Mouse (Mus musculus) MEL (cell line): Measurements from ENCODE around the gene Rnf220.

Experiments
- CHD1 ChIP-seq: IDR thresholded peaks from 2 replicates; pipeline ENCODE4 v1.6.1; 2012; ENCODE audit warnings: low read depth, mild to moderate bottlenecking, inconsistent platforms, low read length, improper control_type of control experiment
- CTCF ChIP-seq, 3 experiments: IDR thresholded peaks in 2 of 3; conservative IDR thresholded peaks in 1 of 3; 2 replicates each; pipeline ENCODE4 v1.5.1; 2011 to 2012; ENCODE audit warnings: low read length in 3 of 3, low read depth in 2 of 3, mild to moderate bottlenecking in 2 of 3, improper control_type of control experiment in 1 of 3, inconsistent platforms in 1 of 3, mixed read lengths in 1 of 3, moderate library complexity in 1 of 3; ENCODE audit not compliant: control insufficient read depth in 1 of 3, insufficient read depth in 1 of 3, poor library complexity in 1 of 3, severe bottlenecking in 1 of 3
- EP300 ChIP-seq, 2 experiments: IDR thresholded peaks; 2 replicates each; pipeline ENCODE4 v1.6.1; 2011; ENCODE audit warnings: improper control_type of control experiment in 2 of 2, low read length in 2 of 2, low read depth in 1 of 2, mild to moderate bottlenecking in 1 of 2
- GATA1 ChIP-seq: IDR thresholded peaks from 2 replicates; pipeline ENCODE4 v1.6.1; 2011; ENCODE audit warnings: low read depth, low read length, improper control_type of control experiment
- JUND ChIP-seq: IDR thresholded peaks from 2 replicates; pipeline ENCODE4 v1.6.1; 2011; ENCODE audit warnings: low read depth, mild to moderate bottlenecking, improper control_type of control experiment, low read length
- MAX ChIP-seq: IDR thresholded peaks from 2 replicates; pipeline ENCODE4 v1.6.1; 2011; ENCODE audit warnings: low read length, improper control_type of control experiment
- MYB ChIP-seq: IDR thresholded peaks from 2 replicates; pipeline ENCODE4 v1.6.1; 2011; ENCODE audit warnings: mild to moderate bottlenecking, low read depth, low read length, improper control_type of control experiment
- POLR2A ChIP-seq, 2 experiments: IDR thresholded peaks; 2 replicates each; pipeline ENCODE4 v1.6.1; 2011 to 2012; ENCODE audit warnings: low read length in 2 of 2, mild to moderate bottlenecking in 2 of 2, control low read depth in 1 of 2, improper control_type of control experiment in 1 of 2, low read depth in 1 of 2, moderate library complexity in 1 of 2; ENCODE audit not compliant: control insufficient read depth in 1 of 2, insufficient read depth in 1 of 2, poor library complexity in 1 of 2
- TBP ChIP-seq: IDR thresholded peaks from 2 replicates; pipeline ENCODE4 v1.8.0; 2011; ENCODE audit warnings: low read depth, low read length, improper control_type of control experiment

- TF ChIP-seq CHD1: no peak
- no peak for TF ChIP-seq EP300 (IDR thresholded peaks at IDR 0.05; ENCODE audit: low read depth in 1 of 2, low read length in 2 of 2)
- no peak for TF ChIP-seq JUND
- TF ChIP-seq MAX: no peak
- TF ChIP-seq CTCF (IDR thresholded peaks at IDR 0.05 in 2 of 3, conservative IDR thresholded peaks at IDR 0.05 in 1 of 3; ENCODE audit: control insufficient read depth in 1 of 3, insufficient read depth in 1 of 3, low read depth in 2 of 3, low read length in 3 of 3, poor library complexity in 1 of 3, severe bottlenecking in 1 of 3): no peak
- no peak for TF ChIP-seq POLR2A (IDR thresholded peaks at IDR 0.05; ENCODE audit: control insufficient read depth in 1 of 2, insufficient read depth in 1 of 2, low read depth in 1 of 2, low read length in 2 of 2, poor library complexity in 1 of 2)
- no peak for TF ChIP-seq MYB
- TF ChIP-seq TBP: no peak
- no peak for TF ChIP-seq GATA1
Measured at GRCm38 (mm10) chr4:117403411-117403810, 93.4 kb downstream of the Rnf220 start.
